Mouse (Mus musculus): Measurements from ENCODE around the gene Fancc.

- TF ChIP-seq CTCF (IDR thresholded peaks at IDR 0.05; ENCODE audit: control insufficient read depth, insufficient read depth, insufficient replicate concordance, low read depth, low read length) (no peak), POLR2A (IDR thresholded peaks at IDR 0.05; ENCODE audit: control insufficient read depth, low read depth, low read length) (no peak)
Observed at GRCm38 (mm10) chr13:63423060-63423459, 74.0 kb downstream of the Fancc start.

All from testis, adult 2 months (tissue).